Mouse (Mus musculus) CH12.LX (cell line): ENCODE results near the gene Gm14685. TPM values are rescaled to one million over a fixed set of nuclear protein-coding genes. Genes with fewer than 3 reads are reported as not detected.
"Not testable (repeated sequence)": the region's sequence is repeated elsewhere in the genome, so short reads cannot be mapped to it uniquely, and the experiment has no call there.

Source experiments
- DNase-seq: peaks from one replicate; pipeline ENCODE4 v3.0.0-alpha.2; 2013; ENCODE audit errors: extremely low read depth
- H3K27ac ChIP-seq: 2 replicates; pipeline ENCODE4 v1.5.1; 2012; ENCODE audit warnings: low read depth, mild to moderate bottlenecking, control low read depth, moderate library complexity; ENCODE audit not compliant: insufficient read depth
- H3K27me3 ChIP-seq: replicated peaks from 2 replicates; pipeline ENCODE3; 2012; ENCODE audit warnings: inconsistent platforms
- H3K36me3 ChIP-seq, 2 experiments: replicated peaks in 1 of 2; 2 replicates each; pipeline versions ENCODE3 to v1.6.1; 2012; ENCODE audit warnings: inconsistent platforms in 1 of 2, low read length in 1 of 2, mild to moderate bottlenecking in 1 of 2, mixed read lengths in 1 of 2, moderate library complexity in 1 of 2; ENCODE audit not compliant: control insufficient read depth in 1 of 2, insufficient read depth in 1 of 2
- H3K4me1 ChIP-seq, 2 experiments: 2 replicates each; pipeline ENCODE4 v1.6.1; 2012; ENCODE audit warnings: inconsistent platforms in 1 of 2, moderate library complexity in 1 of 2; ENCODE audit not compliant: insufficient read depth in 2 of 2, control insufficient read depth in 1 of 2
- H3K4me2 ChIP-seq: 2 replicates; pipeline ENCODE4 v1.6.1; 2012; ENCODE audit warnings: low read depth, mild to moderate bottlenecking, control low read depth; ENCODE audit not compliant: poor library complexity, insufficient read depth, severe bottlenecking
- H3K4me3 ChIP-seq, 3 experiments: fragments of 150-350 bp in 1 of 3; sonication (generic) in 1 of 3; replicated peaks in 1 of 3; 2 replicates each; pipeline versions ENCODE3 to v1.5.1; 2011 to 2012; ENCODE audit warnings: low read depth in 2 of 3, low read length in 2 of 3, mild to moderate bottlenecking in 2 of 3, moderate library complexity in 2 of 3, control low read depth in 1 of 3, improper control_type of control experiment in 1 of 3, inconsistent platforms in 1 of 3, mixed read lengths in 1 of 3; ENCODE audit not compliant: poor library complexity in 1 of 3
- H3K79me2 ChIP-seq: replicated peaks from 2 replicates; pipeline ENCODE4 v1.6.1; 2012; ENCODE audit warnings: mild to moderate bottlenecking, moderate library complexity; ENCODE audit not compliant: control insufficient read depth, poor library complexity, insufficient read depth, severe bottlenecking; ENCODE audit errors: extremely low read depth
- H3K9ac ChIP-seq: 2 replicates; pipeline ENCODE4 v1.6.1; 2012; ENCODE audit warnings: low read depth, mild to moderate bottlenecking, control low read depth, moderate library complexity; ENCODE audit not compliant: insufficient read depth
- H3K9me3 ChIP-seq: replicated peaks from 2 replicates; pipeline ENCODE3; 2012; ENCODE audit warnings: low read length, inconsistent platforms, mixed read lengths
- HCFC1 ChIP-seq: IDR thresholded peaks from 2 replicates; pipeline ENCODE4 v1.6.1; 2012; ENCODE audit warnings: low read depth, mild to moderate bottlenecking, inconsistent platforms, low read length, improper control_type of control experiment
- MYC ChIP-seq: IDR thresholded peaks from 2 replicates; pipeline ENCODE4 v1.6.1; 2011; ENCODE audit warnings: low read depth, mild to moderate bottlenecking, improper control_type of control experiment, low read length
- NELFE ChIP-seq: IDR thresholded peaks from 2 replicates; pipeline ENCODE4 v1.6.1; 2011; ENCODE audit warnings: low read depth, low read length, improper control_type of control experiment
- NRF1 ChIP-seq: IDR thresholded peaks from 2 replicates; pipeline ENCODE4 v1.6.1; 2014; ENCODE audit warnings: low read depth, mild to moderate bottlenecking, inconsistent platforms, low read length, improper control_type of control experiment, moderate library complexity
- POLR2A ChIP-seq: IDR thresholded peaks from 2 replicates; pipeline ENCODE4 v1.6.1; 2011; ENCODE audit warnings: low read depth, mild to moderate bottlenecking, improper control_type of control experiment, low read length
- TBP ChIP-seq: conservative IDR thresholded peaks from 2 replicates; pipeline ENCODE4 v1.6.1; 2011; ENCODE audit warnings: low read depth, low read length, improper control_type of control experiment
- TCF12 ChIP-seq: IDR thresholded peaks from 2 replicates; pipeline ENCODE4 v1.6.1; 2014; ENCODE audit warnings: low read depth, mild to moderate bottlenecking, inconsistent platforms, low read length, improper control_type of control experiment
- dilution Hi-C: fragments of 300-500 bp; cut with MboI; formaldehyde crosslinking; loops from 2 replicates; pipeline ENCODE4 v1.14.3; 2020; ENCODE audit warnings: low sequenced_read_pairs; ENCODE audit not compliant: extremely low pct_unique_long_range_greater_than_20kb, extremely low pct_ligation_motif_present
- in situ Hi-C: fragments of 300-500 bp; cut with MboI; formaldehyde crosslinking; loops from 3 replicates; pipeline ENCODE4 v1.14.3; 2019; ENCODE audit warnings: low sequenced_read_pairs, low pct_ligation_motif_present, low pct_unique_long_range_greater_than_20kb, mixed read lengths
- polyA plus RNA-seq: library from polyadenylated mRNA; unstranded; fragments of >175 nt; gene quantifications from 2 replicates; pipeline ENCODE4 v1.2.1, GENCODE M21; 2012; ENCODE audit warnings: low read depth; ENCODE audit not compliant: insufficient read length
- total RNA-seq, 2 experiments: library from RNA; depleted of rRNA; stranded (reverse); fragments of 300-350 nt in 1 of 2; fragments of >200 nt in 1 of 2; gene quantifications; 2 replicates each; pipeline ENCODE4 v1.2.3; 2012 to 2014

Gm14685 gene
- total RNA-seq (2012; rRNA removed) (0.17 and 0.55 TPM in 2 replicates), total RNA-seq (2014; rRNA removed) (0.47 and 0.59 TPM in 2 replicates), polyA plus RNA-seq (1.1 and 1.5 TPM in 2 replicates)

- H3K36me3 ChIP-seq, H3K4me1 ChIP-seq, H3K27me3 ChIP-seq, H3K9ac ChIP-seq, H3K9me3 ChIP-seq, H3K4me3 ChIP-seq, H3K79me2 ChIP-seq, DNase-seq, dilution Hi-C loops, in situ Hi-C loops, H3K27ac ChIP-seq, H3K4me2 ChIP-seq: not testable (repeated sequence)
Measured at GRCm38 (mm10) chrX:73116747-73117146, at the start of gene Gm14685. TSS of gene Gm14685 (plus strand) at chrX:73117047.

GRCm38 (mm10) chrX:73082267-73083055 lies 34.4 kb upstream of the Gm14685 start, which contains the start of gene Xlr4a:
TSS of gene Xlr4a (minus strand) at chrX:73082478.
- DNase-seq, H3K4me2 ChIP-seq, H3K9me3 ChIP-seq, H3K9ac ChIP-seq, H3K4me1 ChIP-seq, in situ Hi-C loops, H3K36me3 ChIP-seq, H3K79me2 ChIP-seq, H3K27me3 ChIP-seq, H3K27ac ChIP-seq, H3K4me3 ChIP-seq, dilution Hi-C loops: not testable (repeated sequence)

GRCm38 (mm10) chrX:73096941-73097508 lies 19.8 kb upstream of the Gm14685 start, which contains the start of gene Xlr3a:
TSS of gene Xlr3a (minus strand) at chrX:73097095.
- H3K27me3 ChIP-seq, H3K27ac ChIP-seq, in situ Hi-C loops, H3K79me2 ChIP-seq, H3K36me3 ChIP-seq, H3K4me1 ChIP-seq, H3K9me3 ChIP-seq, H3K4me2 ChIP-seq, dilution Hi-C loops: not testable (repeated sequence)
- H3K9ac ChIP-seq = peak within 1 kb of the TSS; percentile 39; the same call in 1 of the 2 replicates
- peak within 1 kb of the TSS in 2 of 3 experiments; percentile 28 to 38 for H3K4me3 ChIP-seq
- peak; percentile 45 for DNase-seq
- peak; percentile 48; the same call in 1 of the 2 replicates for TF ChIP-seq TBP
- TF ChIP-seq NELFE = peak; percentile 39; the same call in 1 of the 2 replicates
- peak; percentile 58 for TF ChIP-seq POLR2A
- TF ChIP-seq HCFC1 = peak; percentile 19; the same call in 1 of the 2 replicates
- TF ChIP-seq NRF1 = peak; percentile 84
- 0 out of 2 replicates have a peak, but pooled peaks have one; percentile 16 for TF ChIP-seq MYC
- peak; percentile 20; the same call in 1 of the 2 replicates for TF ChIP-seq TCF12

GRCm38 (mm10) chrX:73122859-73123829 lies 6.3 kb downstream of the Gm14685 start:
- H3K79me2 ChIP-seq, H3K4me3 ChIP-seq, dilution Hi-C loops, DNase-seq, H3K9ac ChIP-seq, H3K36me3 ChIP-seq, H3K4me2 ChIP-seq, in situ Hi-C loops, H3K27me3 ChIP-seq, H3K4me1 ChIP-seq, H3K9me3 ChIP-seq, H3K27ac ChIP-seq: not testable (repeated sequence)

GRCm38 (mm10) chrX:73143218-73143618 lies 26.4 kb downstream of the Gm14685 start:
- H3K4me1 ChIP-seq, H3K9ac ChIP-seq, H3K4me2 ChIP-seq, dilution Hi-C loops, H3K27ac ChIP-seq, H3K79me2 ChIP-seq, in situ Hi-C loops, H3K27me3 ChIP-seq, H3K9me3 ChIP-seq, H3K4me3 ChIP-seq, H3K36me3 ChIP-seq, DNase-seq: not testable (repeated sequence)
